Mouse (Mus musculus) ES-E14 (cell line): Measurements from ENCODE around the gene Kcnq5. TPM values are rescaled to one million over a fixed set of nuclear protein-coding genes. Genes with fewer than 3 reads are reported as not detected.
A peak's percentile ranks its signal among the peaks of the same experiment; 100 is the strongest.

Source experiments
- DNase-seq: peaks from one replicate; pipeline ENCODE4 v3.0.0-alpha.2; 2013; ENCODE audit warnings: low read depth, low spot score
- H3K27ac ChIP-seq: 2 replicates; pipeline ENCODE4 v1.5.1; 2012; ENCODE audit warnings: low read depth, mild to moderate bottlenecking, low read length, moderate library complexity, mixed read lengths; ENCODE audit not compliant: poor library complexity, insufficient read depth, severe bottlenecking
- H3K36me3 ChIP-seq: 2 replicates; pipeline ENCODE4 v1.6.1; 2012; ENCODE audit warnings: mild to moderate bottlenecking, low read length, moderate library complexity, mixed read lengths; ENCODE audit not compliant: control insufficient read depth, poor library complexity, insufficient read depth, severe bottlenecking
- H3K4me1 ChIP-seq, 2 experiments: fragments of 150-350 bp in 1 of 2; sonication (generic) in 1 of 2; 2 replicates each; pipeline ENCODE4 v1.6.1; 2012; ENCODE audit warnings: low read length in 2 of 2, mild to moderate bottlenecking in 1 of 2, mixed read lengths in 1 of 2; ENCODE audit not compliant: control insufficient read depth in 2 of 2, insufficient read depth in 2 of 2, poor library complexity in 1 of 2
- H3K4me3 ChIP-seq, 2 experiments: fragments of 150-350 bp in 1 of 2; sonication (generic) in 1 of 2; 2 replicates each; pipeline ENCODE4 v1.5.1; 2012; ENCODE audit warnings: low read length in 2 of 2, low read depth in 1 of 2, mild to moderate bottlenecking in 1 of 2, mixed read lengths in 1 of 2; ENCODE audit not compliant: insufficient read depth in 1 of 2, poor library complexity in 1 of 2, severe bottlenecking in 1 of 2
- H3K9ac ChIP-seq: 2 replicates; pipeline ENCODE4 v1.6.1; 2012; ENCODE audit warnings: low read depth, mild to moderate bottlenecking, low read length, mixed read lengths; ENCODE audit not compliant: poor library complexity, insufficient read depth, severe bottlenecking
- H3K9me3 ChIP-seq: fragments of 150-350 bp; sonication (generic); 2 replicates; pipeline ENCODE4 v1.6.1; 2012; ENCODE audit warnings: low read depth, mild to moderate bottlenecking, low read length; ENCODE audit not compliant: control insufficient read depth, insufficient read depth
- CHD2 ChIP-seq: IDR thresholded peaks from 2 replicates; pipeline ENCODE4 v1.6.1; 2014; ENCODE audit warnings: mild to moderate bottlenecking, low read depth, low read length, inconsistent platforms
- HCFC1 ChIP-seq: IDR thresholded peaks from 2 replicates; pipeline ENCODE4 v1.6.1; 2012; ENCODE audit warnings: low read length, inconsistent platforms, borderline replicate concordance; ENCODE audit not compliant: insufficient read depth
- MAFK ChIP-seq: IDR thresholded peaks from 2 replicates; pipeline ENCODE4 v1.6.1; 2014; ENCODE audit warnings: mild to moderate bottlenecking, low read depth, low read length, inconsistent platforms; ENCODE audit not compliant: insufficient read depth
- ZC3H11A ChIP-seq: IDR thresholded peaks from 2 replicates; pipeline ENCODE4 v1.6.1; 2012; ENCODE audit warnings: low read depth, mild to moderate bottlenecking, inconsistent platforms, low read length, borderline replicate concordance
- ZNF384 ChIP-seq: IDR thresholded peaks from 2 replicates; pipeline ENCODE4 v1.6.1; 2012; ENCODE audit warnings: low read depth, low read length, inconsistent platforms
- in situ Hi-C, 2 experiments: fragments of 600-800 bp; cut with MboI; formaldehyde crosslinking; loops; one replicate each; pipeline ENCODE4 v1.15.1; 2025; ENCODE audit warnings: low sequenced_read_pairs in 2 of 2, inconsistent platforms in 1 of 2; ENCODE audit not compliant: unreplicated experiment in 2 of 2
- total RNA-seq: library from RNA; depleted of rRNA; stranded (reverse); fragments of 300-350 nt; gene quantifications from 2 replicates; pipeline ENCODE4 v1.2.3, GENCODE M21; 2012

Gene Kcnq5
- total RNA-seq, 1 experiment, result 0.45 TPM

GRCm38 (mm10) chr1:21499815-21500534 is 461.8 kb downstream of the Kcnq5 start:
- no peaks in the 10 kb centered on the region for H3K36me3 ChIP-seq
- no peaks in the 10 kb centered on the region for H3K4me1 ChIP-seq
- DNase-seq, result no peak
- TF ChIP-seq ZC3H11A (no peak), CHD2 (no peak), MAFK (no peak), HCFC1 (no peak), ZNF384 (no peak)
- no peaks in the 10 kb centered on the region for H3K9me3 ChIP-seq
- in situ Hi-C loops, result no loop called here
- H3K9ac ChIP-seq, result no peak overlapping the region
- H3K4me3 ChIP-seq, result no peak overlapping the region
- no peak overlapping the region for H3K27ac ChIP-seq

GRCm38 (mm10) chr1:21496307-21496706 is 465.4 kb downstream of the Kcnq5 start:
- H3K27ac ChIP-seq, result no peak overlapping the region
- H3K36me3 ChIP-seq, result no peaks in the 10 kb centered on the region
- H3K4me3 ChIP-seq, result no peak overlapping the region
- TF ChIP-seq HCFC1 (no peak), CHD2 (no peak), MAFK (no peak), ZC3H11A (no peak)
- in situ Hi-C loops, result no loop called here
- no peak overlapping the region for H3K9ac ChIP-seq
- no peaks in the 10 kb centered on the region for H3K4me1 ChIP-seq
- H3K9me3 ChIP-seq, result no peaks in the 10 kb centered on the region
- DNase-seq, result no peak

- Histone ChIP-seq H3K36me3 (no peaks in the 10 kb centered on the region), H3K27ac (no peak overlapping the region), H3K4me3 (no peak overlapping the region), H3K4me1 (no peaks in the 10 kb centered on the region), H3K9me3 (no peaks in the 10 kb centered on the region), H3K9ac (no peak overlapping the region)
- in situ Hi-C loops, result no loop called here
- DNase-seq, result no peak
- TF ChIP-seq ZNF384 (no peak), MAFK (peak; percentile 80)
Observed at GRCm38 (mm10) chr1:21488645-21489044, 473.1 kb downstream of the Kcnq5 start.

DNA sequence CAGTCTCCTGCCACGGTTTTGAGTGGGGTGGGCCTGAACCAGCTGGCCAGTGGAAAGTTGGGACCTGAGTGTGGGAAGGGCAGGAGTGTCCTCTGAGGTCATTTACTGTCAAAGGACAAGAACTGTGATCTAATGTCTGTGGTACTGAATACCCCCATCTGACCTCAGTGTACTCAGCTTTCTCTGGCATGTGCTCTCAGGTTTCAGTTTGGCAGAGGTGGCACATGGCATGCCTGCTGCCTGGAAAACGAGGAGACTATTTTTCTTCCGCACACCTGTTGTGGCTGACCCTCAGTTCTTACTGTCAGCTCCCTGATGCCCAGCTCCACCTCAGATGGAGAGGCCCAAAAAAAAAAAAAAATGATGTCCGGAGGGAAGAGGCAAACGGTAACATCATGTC is 475.5 kb downstream of the Kcnq5 start:
- DNase-seq, result no peak
- Histone ChIP-seq H3K36me3 (no peaks in the 10 kb centered on the region), H3K9me3 (no peaks in the 10 kb centered on the region), H3K4me3 (no peak overlapping the region), H3K9ac (no peak overlapping the region), H3K27ac (no peak overlapping the region), H3K4me1 (no peaks in the 10 kb centered on the region)
- TF ChIP-seq HCFC1 (no peak), ZC3H11A (no peak), ZNF384 (no peak), MAFK (no peak), CHD2 (no peak)
- in situ Hi-C loops, result no loop called here

- no peak for TF ChIP-seq HCFC1
- TF ChIP-seq ZC3H11A, result no peak
- TF ChIP-seq CHD2, result no peak
- TF ChIP-seq ZNF384, result no peak
- TF ChIP-seq MAFK, result no peak
- H3K9me3 ChIP-seq, result no peaks in the 10 kb centered on the region
- no peak overlapping the region for H3K27ac ChIP-seq
- H3K36me3 ChIP-seq, result no peaks in the 10 kb centered on the region
- no peak for DNase-seq
- in situ Hi-C loops, result no loop called here
- no peak overlapping the region for H3K9ac ChIP-seq
- no peaks in the 10 kb centered on the region for H3K4me1 ChIP-seq
- no peak overlapping the region for H3K4me3 ChIP-seq
Observed at GRCm38 (mm10) chr1:21469311-21469710, 492.4 kb downstream of the Kcnq5 start.
